Mouse (Mus musculus) liver, embryonic 14.5 days (tissue): Measurements from ENCODE around the gene Actbl2.

Experiments used
- CTCF ChIP-seq: IDR thresholded peaks from 2 replicates; pipeline ENCODE4 v1.5.1; 2016; ENCODE audit warnings: antibody characterized with exemption, low read depth, control low read depth
- EP300 ChIP-seq: IDR thresholded peaks from 2 replicates; pipeline ENCODE4 v1.6.1; 2016; ENCODE audit warnings: antibody characterized with exemption, low read depth

DNA sequence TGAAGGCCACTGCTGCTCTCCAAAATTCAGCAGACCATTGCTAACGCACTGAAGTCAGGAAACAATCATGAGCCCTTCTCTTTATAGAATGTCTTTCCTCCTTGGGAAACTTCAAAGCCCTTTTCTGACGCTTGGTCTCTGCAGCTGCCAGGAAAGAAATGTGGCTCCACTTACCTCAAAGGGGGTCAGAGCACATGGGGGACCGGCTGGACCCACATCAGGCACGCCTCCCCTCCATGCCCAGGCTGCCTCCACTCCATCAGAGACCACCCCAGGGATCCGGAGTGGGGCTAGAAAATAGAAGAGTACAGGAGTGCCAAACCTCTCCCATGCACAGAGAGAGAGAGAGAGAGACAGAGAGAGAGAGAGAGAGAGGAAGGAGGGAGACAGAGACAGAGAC lies 26.0 kb upstream of the Actbl2 start:
- no peak for TF ChIP-seq CTCF
- no peak for TF ChIP-seq EP300
